Mouse (Mus musculus) gastrocnemius, adult 8-10 months (tissue): ENCODE measurements around the gene Sgcb. TPM values are rescaled to one million over a fixed set of nuclear protein-coding genes. Genes with fewer than 3 reads are reported as not detected.

Experiments
- DNase-seq, 2 experiments: peaks; one replicate each; pipeline ENCODE4 v3.0.0; 2022; ENCODE audit warnings: low spot score in 2 of 2
- total RNA-seq, 4 experiments: library from RNA; stranded (reverse); gene quantifications; 2 replicates each; pipeline ENCODE4 v1.2.4; 2022

Sgcb gene
- total RNA-seq, 4 experiments from 2014 or later, result 68.7 to 80.5 (median 79.1) TPM

DNA sequence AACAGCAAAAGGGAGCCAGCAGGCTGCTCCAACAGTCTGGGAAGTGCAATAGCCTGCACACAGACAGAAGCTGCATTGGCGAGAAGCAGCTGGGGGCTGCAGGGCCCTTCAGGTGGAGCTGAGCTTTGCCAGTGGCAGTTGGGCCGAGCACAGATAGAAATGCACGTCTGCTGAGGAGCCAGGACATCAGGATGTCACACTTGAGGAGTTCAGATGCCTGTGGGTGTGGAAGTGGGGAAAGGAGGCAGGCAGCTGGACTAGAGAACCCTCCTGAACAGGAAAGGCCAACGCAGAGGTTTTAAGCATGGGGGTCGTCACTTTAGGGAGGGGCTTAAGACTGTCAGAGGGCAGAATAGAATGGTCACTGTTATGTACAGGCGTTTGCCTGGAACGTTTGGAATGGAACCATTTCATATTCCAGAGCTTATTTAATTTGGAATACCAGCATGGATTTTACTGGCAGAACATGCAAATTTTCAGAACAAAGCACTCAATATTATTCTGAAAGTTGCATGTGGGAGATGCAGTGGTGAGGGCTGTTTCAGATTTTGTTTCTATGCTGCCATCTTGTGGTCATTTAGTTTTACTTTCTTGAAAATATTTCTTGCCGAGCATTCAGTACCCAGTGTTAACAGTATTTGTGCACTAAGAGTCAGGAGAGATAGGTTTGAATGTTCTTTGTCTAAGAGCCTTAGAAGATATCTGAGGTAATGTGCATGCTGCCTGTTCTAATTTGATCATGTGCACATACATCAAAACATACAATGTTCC, 10.1 kb downstream of the Sgcb start:
- DNase-seq, result no peak

DNA sequence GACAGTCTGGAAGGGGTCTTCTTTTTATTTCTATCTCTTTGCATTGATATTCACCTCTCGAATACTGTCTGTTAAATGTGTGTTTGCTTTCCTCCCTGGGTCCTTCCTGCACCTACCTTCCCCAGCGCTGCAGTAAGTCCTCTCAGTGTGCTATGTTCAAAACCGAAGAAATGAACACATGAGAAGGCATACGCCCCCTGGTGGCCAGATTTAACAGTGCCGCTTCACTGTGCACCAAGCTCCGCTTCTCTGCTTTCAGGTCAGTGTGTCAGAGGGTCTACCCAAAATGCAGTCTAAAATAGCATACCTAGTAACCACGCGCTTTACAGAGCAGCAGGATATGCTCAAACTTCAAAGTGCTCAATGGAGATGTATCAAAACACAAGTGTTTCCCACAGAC, 14.4 kb downstream of the Sgcb start:
- DNase-seq, result peak; percentile 51 to 61

DNA sequence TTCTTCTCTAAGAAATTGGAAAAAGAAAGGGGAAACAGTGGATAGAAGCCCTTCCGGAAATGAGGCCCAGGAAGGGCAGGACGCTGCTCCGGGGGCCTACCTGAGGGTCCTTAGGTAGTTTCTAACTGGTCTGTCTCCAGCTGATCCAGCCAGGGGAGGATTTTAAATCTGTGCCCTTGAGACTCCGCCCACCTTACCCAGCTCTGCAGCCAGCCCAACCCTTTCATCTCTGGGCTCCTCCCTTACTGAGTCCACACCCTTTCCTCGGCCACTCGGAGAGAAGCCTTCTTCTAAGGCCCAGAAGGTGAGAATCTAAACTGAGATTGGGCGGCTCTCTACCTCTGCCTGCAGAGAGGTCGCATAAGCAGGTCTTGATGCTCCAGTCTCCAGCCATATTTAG, 15.3 kb downstream of the Sgcb start, which contains the start of gene Lrrc66:
TSS of gene Lrrc66 (minus strand) at position 236 of the 400 bp plus-strand sequence.
- DNase-seq, result no peak

- DNase-seq, result no peak
These were observed 16.5 kb downstream of the Sgcb start for GRCm38 (mm10) chr5:73631001-73631558.

DNA sequence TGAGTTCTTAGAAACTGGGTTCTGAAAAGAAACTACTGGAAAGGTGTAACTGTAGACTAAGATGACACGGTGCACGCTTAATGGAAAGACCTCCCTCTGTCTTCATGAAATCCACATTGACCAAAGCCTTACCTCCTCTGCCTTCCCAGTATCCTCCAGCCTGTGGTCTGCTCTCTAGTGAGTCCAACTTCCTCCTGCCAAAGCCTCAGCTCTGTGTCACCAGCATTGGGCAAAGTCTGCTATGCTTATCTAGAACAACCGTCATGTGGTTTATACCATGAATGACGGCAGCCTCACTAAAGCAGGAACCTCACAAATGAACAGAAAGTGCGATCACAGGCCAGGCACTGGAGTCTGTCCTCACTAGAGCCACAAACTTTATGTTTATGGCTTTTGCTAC, 17.4 kb downstream of the Sgcb start:
- DNase-seq, result no peak

DNA sequence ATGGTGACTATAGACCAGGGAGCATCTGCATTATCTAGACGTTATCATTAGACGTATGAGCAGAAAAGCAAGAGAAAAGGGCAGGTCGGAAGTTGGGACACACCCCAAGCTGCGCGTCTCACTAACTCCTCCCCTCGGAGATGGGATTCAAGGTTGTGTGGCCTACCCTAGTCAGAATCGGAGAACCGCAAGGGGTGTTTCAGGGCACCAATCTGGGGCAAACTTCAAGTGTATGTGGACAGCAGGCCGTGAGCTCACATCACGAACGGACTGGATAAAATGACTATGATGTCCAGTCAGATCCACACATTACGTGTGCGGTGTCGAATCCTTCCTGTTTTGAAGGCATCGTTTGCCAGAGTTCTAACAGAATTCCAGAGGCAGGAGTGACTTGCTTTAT, 19.6 kb downstream of the Sgcb start:
- DNase-seq, result no peak

GRCm38 (mm10) chr5:73627559-73627958, 20.0 kb downstream of the Sgcb start:
- DNase-seq, result no peak

- DNase-seq, result no peak
These were observed 20.7 kb downstream of the Sgcb start for GRCm38 (mm10) chr5:73626842-73627241.

DNA sequence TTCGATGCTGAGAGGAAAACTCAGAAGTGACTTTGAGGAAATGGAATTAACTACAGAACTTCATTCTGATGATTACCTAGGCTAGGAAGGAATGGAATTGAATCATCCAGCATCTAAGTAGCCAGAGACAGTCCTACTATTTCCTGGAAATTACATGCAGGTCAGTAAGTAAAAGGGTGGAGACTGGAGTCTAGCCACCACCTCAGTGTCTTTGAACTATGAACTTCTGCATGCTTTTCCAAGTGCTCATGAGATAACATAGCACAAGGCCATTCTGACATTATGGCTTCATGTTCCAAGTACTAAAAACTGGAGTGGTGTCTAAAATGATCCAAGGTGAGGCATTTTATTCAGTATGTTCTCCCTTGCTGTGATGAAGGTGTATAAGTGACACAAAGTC, 22.1 kb downstream of the Sgcb start:
- DNase-seq, result no peak

- DNase-seq, result no peak
These were observed 28.6 kb downstream of the Sgcb start for GRCm38 (mm10) chr5:73618969-73619368.

- no peak for DNase-seq
These were observed 32.4 kb downstream of the Sgcb start for GRCm38 (mm10) chr5:73615211-73615610.

GRCm38 (mm10) chr5:73613296-73613695, 34.3 kb downstream of the Sgcb start:
- DNase-seq, result no peak

- no peak for DNase-seq
These were observed 36.5 kb downstream of the Sgcb start for GRCm38 (mm10) chr5:73611071-73611470.

DNA sequence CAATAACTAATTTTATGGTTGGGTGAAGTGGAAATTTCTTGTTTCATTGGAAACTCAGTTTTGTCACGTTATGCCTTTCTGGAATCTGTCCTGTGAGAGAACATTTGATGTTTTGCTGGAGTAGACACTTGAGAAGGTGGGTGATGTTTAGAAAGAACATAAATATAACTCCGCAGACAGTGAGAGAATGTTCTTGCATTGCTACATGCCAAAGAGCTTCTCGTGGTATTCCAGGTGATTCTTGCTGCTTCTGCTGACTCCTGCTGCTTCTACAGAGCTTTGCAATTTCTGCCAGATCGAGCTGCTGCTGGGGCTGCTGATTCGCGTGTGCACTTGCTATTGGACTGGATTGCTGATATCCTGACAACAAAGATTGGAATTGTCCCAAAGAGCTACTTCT, 42.6 kb downstream of the Sgcb start:
- DNase-seq, result no peak

DNA sequence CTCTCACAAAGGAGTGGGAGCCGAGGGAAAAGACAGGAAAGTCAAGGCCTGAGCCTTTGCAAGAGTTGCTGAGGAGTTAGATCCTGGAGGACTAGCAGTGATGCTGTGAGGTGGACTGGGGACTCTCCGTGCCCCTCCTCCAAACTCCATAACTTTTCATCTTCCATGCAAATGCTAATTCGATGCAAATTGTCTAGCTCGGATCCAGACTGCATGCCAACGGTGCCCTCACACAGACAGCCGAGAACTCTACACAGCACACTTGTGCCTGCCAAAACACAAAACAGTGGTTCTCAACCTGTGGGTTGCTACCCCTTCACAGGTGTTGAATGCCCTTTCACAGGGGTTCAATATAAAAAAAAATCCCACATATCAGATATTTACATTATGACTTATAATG, 43.0 kb downstream of the Sgcb start:
- no peak for DNase-seq

- no peak for DNase-seq
These were observed 44.7 kb downstream of the Sgcb start for GRCm38 (mm10) chr5:73602865-73603264.

DNA sequence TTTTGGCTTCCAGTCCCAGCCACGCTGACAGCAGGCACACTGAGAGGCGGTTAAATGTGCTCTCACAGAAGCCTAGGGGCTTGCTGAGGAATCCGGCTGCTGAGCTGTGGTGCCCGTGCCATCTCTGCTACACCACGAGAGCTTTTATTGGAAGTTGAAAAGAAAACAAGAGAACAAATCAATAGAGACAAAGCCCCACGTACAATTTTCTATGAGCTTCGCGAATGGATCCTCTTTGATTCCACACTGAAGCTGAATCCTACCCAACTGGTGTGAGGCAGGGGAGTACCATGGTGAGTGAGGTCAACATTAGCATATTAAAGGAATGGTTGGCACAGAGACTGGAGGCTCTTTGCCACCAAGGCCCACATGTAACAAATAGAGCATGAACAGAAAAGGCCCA, 46.2 kb downstream of the Sgcb start:
- no peak for DNase-seq

GRCm38 (mm10) chr5:73599991-73600390, 47.6 kb downstream of the Sgcb start:
- no peak for DNase-seq

GRCm38 (mm10) chr5:73598943-73599695, 48.5 kb downstream of the Sgcb start:
- DNase-seq, result no peak

- no peak for DNase-seq
These were observed 60.5 kb downstream of the Sgcb start for GRCm38 (mm10) chr5:73587119-73587518.

DNA sequence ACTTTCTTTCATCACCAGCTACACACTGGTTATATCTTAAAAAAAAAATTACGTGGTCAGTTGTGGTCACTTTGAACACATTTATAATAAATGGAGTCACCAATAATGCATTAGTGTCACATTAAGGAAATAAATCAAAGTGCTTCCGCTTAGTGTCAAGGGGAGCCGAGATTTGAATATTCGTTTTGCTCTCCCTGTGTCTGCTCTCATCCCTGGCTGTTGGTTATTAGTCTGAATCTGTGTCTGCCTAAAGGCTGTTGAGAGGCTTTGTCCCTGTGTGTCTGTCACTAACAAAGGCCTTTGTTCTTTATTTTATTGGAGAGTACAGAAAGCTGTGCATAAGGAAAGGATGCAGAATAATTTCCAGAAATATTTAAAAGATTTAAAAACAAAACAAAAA, 61.0 kb downstream of the Sgcb start:
- no peak for DNase-seq
